Mouse (Mus musculus) gastrocnemius, postnatal 36 days (tissue): ENCODE results near the gene Csf3. TPM values are rescaled to one million over a fixed set of nuclear protein-coding genes. Genes with fewer than 3 reads are reported as not detected.
A peak's percentile ranks its signal among the peaks of the same experiment; 100 is the strongest.
"Not testable (repeated sequence)": the region's sequence is repeated elsewhere in the genome, so short reads cannot be mapped to it uniquely, and the experiment has no call there.

Experiments
- DNase-seq, 2 experiments: peaks; one replicate each; pipeline ENCODE4 v3.0.0; 2022
- intact Hi-C: fragments of 180-260 bp; cut with DNase I; formaldehyde crosslinking; loops from one replicate; pipeline ENCODE4 v1.15.1; 2025
- long read RNA-seq, 2 experiments: library from polyadenylated mRNA; stranded (forward); transcript quantifications; one replicate each; pipeline ENCODE4 v2.0.0; 2021
- total RNA-seq, 2 experiments: library from RNA; stranded (reverse); gene quantifications; 2 replicates each; pipeline ENCODE4 v1.2.3; 2021

Gene Csf3
- total RNA-seq, result not detected
- long read RNA-seq, experiment 1, result 0 reads
- long read RNA-seq, experiment 2, result 0 reads

GRCm38 (mm10) chr11:98701213-98701670 lies at the start of gene Csf3:
Gene Csf3, plus strand, starts transcription at chr11:98701263.
- intact Hi-C loops, result loop anchor here (2.0 to 5.0 kb wide), 3 partner anchors 86 to 211 kb away; no protein-coding TSS in a partner anchor
- no peak for DNase-seq

GRCm38 (mm10) chr11:98655076-98655475 lies 46.0 kb upstream of the Csf3 start:
- intact Hi-C loops, result loop anchor here (10.0 kb wide), 1 partner anchor 50 kb away; no protein-coding TSS in a partner anchor
- peak; percentile 8 to 19 for DNase-seq

- no peak for DNase-seq
- intact Hi-C loops, result loop anchor here (10.0 kb wide), 1 partner anchor 464 kb away; no protein-coding TSS in a partner anchor
These were observed 40.5 kb upstream of the Csf3 start for GRCm38 (mm10) chr11:98660517-98660916.

- intact Hi-C loops, result loop anchor here (10.0 kb wide), 1 partner anchor 461 kb away; no protein-coding TSS in a partner anchor
- DNase-seq, result no peak
These were observed 37.0 kb upstream of the Csf3 start, which contains the start of gene Gsdma for GRCm38 (mm10) chr11:98664091-98664490. Gene Gsdma, plus strand, starts transcription at chr11:98664351.

GRCm38 (mm10) chr11:98668984-98669383 lies 32.1 kb upstream of the Csf3 start:
- intact Hi-C loops, result loop anchor here (10.0 kb wide), 1 partner anchor 456 kb away; no protein-coding TSS in a partner anchor
- no peak for DNase-seq

- DNase-seq, result no peak
- intact Hi-C loops, result no loop called here
These were observed 29.7 kb upstream of the Csf3 start for GRCm38 (mm10) chr11:98671284-98671815.

- intact Hi-C loops, result no loop called here
- no peak for DNase-seq
These were observed 29.2 kb upstream of the Csf3 start for GRCm38 (mm10) chr11:98671857-98672256.

GRCm38 (mm10) chr11:98672482-98672881 lies 28.6 kb upstream of the Csf3 start:
- intact Hi-C loops, result no loop called here
- DNase-seq, result no peak

GRCm38 (mm10) chr11:98673136-98673535 lies 27.9 kb upstream of the Csf3 start:
- intact Hi-C loops, DNase-seq: not testable (repeated sequence)

- intact Hi-C loops, result no loop called here
- DNase-seq, result no peak
These were observed 25.2 kb upstream of the Csf3 start for GRCm38 (mm10) chr11:98675829-98676363.

GRCm38 (mm10) chr11:98680023-98680422 lies 21.0 kb upstream of the Csf3 start:
- intact Hi-C loops, result no loop called here
- no peak for DNase-seq

- intact Hi-C loops, DNase-seq: not testable (repeated sequence)
These were observed 20.5 kb upstream of the Csf3 start for GRCm38 (mm10) chr11:98680595-98680994.

- DNase-seq, result no peak
- intact Hi-C loops, result no loop called here
These were observed 19.9 kb upstream of the Csf3 start for GRCm38 (mm10) chr11:98681186-98681585.

GRCm38 (mm10) chr11:98681786-98682745 lies 19.0 kb upstream of the Csf3 start, which contains the start of gene Psmd3:
Gene Psmd3, plus strand, starts transcription at chr11:98682554.
- DNase-seq, result peak; percentile 93 to 98
- intact Hi-C loops, result no loop called here

- intact Hi-C loops, result no loop called here
These were observed 18.3 kb upstream of the Csf3 start for GRCm38 (mm10) chr11:98682811-98683210.

GRCm38 (mm10) chr11:98685642-98686041 lies 15.4 kb upstream of the Csf3 start:
- intact Hi-C loops, result no loop called here
- no peak for DNase-seq

More at GRCm38 (mm10) chr11:98682811-98683210, 18.3 kb upstream of the Csf3 start:
- no peak for DNase-seq

- no peak for DNase-seq
- intact Hi-C loops, result no loop called here
These were observed 14.1 kb upstream of the Csf3 start for GRCm38 (mm10) chr11:98686976-98687375.

- DNase-seq, result no peak
- intact Hi-C loops, result no loop called here
These were observed 13.1 kb upstream of the Csf3 start for GRCm38 (mm10) chr11:98688009-98688408.

GRCm38 (mm10) chr11:98693201-98693600 lies 7.9 kb upstream of the Csf3 start:
- no peak for DNase-seq
- intact Hi-C loops, result no loop called here

GRCm38 (mm10) chr11:98693746-98694145 lies 7.3 kb upstream of the Csf3 start:
- intact Hi-C loops, result no loop called here
- no peak for DNase-seq

GRCm38 (mm10) chr11:98694301-98694700 lies 6.8 kb upstream of the Csf3 start:
- intact Hi-C loops, result no loop called here
- DNase-seq, result no peak
